Mouse (Mus musculus): ENCODE results near the gene Nup62.

Nup62 gene

GRCm38 (mm10) chr7:44815721-44816469, at the start of gene Nup62, which contains the start of gene Il4i1:
Gene Nup62 (plus strand): TSS chr7:44816088.
Gene Il4i1 (plus strand): TSS chr7:44816387.
- peak; percentile 99 for DNase-seq

DNA sequence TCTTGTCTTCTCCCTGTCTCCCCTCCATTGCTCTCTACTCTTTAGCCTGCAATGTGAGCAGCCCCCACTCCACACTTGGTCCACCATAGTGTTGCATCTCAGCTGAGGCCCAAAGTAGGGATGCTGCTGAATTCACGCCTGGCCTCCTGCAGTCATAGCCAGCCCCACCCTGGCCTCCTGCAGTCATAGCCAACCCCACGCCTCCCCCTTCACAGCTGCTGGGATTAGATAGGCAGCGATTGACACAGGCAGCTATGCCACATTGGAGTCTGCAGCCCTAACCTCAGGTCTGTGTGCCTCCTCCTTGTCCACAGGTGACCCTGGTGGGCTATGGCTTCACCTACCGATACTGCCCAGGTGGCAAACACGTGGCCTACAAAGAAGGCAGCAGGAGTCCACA, 47.8 kb upstream of the Nup62 start:
- no peak for DNase-seq

DNA sequence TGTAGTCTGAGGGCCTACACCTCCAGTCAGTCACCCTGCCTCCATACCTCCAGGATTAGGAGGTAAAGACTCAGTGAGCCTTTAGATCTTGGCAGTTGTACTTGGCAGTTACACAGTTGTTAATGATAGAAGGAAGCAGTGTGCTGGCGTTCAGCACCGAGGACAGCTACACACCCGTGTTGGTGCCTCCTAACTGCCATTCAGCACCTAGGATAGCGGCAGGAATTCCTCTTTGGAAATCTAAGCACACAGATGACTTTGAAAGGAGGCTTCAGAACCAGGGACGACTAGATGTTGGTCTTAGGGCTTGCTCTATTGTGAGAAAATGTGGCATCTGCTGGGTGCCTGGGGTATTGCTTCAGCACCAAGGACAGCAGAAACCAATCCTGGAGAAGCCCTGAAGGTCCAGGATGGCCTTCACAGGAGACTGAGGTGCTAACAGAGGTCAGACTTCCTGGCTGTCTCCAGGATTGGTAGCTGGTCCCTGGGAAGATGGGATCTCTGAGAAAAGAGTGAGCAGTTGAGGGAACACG, 45.8 kb upstream of the Nup62 start:
- peak; percentile 79 for DNase-seq

DNA sequence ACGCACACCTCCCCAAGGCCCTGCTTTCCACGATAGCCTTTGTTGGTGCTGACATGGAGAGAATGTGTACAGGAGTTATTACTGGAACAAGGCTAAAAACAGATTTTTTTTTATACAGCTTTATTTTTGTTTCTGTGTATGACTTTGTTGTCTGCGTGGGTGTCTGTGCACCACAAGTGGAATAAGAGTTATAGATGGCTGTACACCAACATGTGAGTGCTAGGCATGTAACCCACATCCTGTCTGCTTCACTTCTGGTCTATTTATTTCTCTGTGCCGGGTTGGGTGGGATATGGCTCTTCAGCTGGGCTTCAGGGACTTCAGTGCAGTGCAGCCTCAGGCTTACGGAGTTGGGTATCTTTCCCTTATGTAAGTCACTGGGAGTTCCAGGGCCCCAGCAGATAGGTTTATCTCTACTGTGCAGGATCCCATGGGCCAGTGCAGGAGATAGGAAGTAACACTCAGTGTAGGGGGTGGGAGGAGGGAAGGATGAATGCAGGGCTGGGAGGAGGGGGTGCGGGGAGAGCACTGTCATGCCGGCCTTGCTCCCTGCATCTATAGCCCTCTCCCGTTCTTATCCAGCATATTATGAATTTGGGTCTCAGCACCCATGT, 43.2 kb upstream of the Nup62 start:
- DNase-seq = no peak

DNA sequence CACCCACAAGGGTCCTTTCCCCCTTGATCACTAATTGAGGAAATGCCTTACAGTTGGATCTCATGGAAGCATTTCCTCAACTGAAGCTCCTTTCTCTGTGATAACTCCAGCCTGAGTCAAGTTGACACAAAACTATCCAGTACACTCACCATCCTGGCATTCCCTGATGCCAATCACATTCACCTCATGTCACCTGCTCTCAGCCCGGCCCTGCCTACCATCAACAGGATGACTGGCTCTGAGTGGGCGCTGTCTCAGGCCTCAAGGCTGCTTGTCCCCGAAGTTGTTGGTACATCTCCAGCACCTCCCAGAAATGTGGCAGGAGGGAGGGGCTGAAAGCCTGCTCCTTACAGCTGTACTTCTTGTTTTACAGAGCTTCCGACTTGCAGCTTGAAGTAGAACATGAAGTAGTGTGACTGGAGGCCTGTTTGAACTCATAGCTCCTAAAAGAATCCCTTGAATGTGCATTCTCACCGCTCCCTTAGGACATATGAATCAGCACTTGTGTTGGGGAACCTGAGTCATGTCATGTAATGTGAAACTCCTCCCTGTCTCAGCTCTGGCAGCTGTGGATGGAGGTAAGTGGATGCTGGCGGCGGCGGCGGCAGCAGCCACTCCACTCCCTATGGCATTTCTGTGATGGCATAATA, 38.9 kb upstream of the Nup62 start:
- no peak for DNase-seq

GRCm38 (mm10) chr7:44780101-44780500, 35.8 kb upstream of the Nup62 start:
- DNase-seq = no peak

DNA sequence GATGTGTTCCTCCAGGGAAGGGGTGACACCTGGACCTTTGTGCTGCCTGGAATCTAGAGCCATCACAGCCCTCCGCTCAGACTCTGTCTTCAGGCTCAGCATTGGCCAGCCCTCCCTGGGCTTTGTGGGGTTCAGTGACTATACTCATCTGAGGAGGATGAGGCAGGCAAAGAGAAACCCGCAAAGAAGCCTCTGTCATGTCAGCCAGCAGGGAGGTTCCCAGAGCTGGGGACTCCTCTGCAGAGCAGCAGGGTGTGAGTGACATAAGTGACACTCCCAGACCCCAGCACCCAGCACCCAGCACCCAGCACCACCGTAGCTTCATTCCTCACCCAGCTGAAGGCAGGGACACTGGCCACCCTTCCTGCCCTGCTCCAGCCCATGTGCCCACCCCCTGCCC, 26.4 kb upstream of the Nup62 start:
- DNase-seq = no peak

- DNase-seq = no peak
Observed at GRCm38 (mm10) chr7:44790066-44790465, 25.8 kb upstream of the Nup62 start.

DNA sequence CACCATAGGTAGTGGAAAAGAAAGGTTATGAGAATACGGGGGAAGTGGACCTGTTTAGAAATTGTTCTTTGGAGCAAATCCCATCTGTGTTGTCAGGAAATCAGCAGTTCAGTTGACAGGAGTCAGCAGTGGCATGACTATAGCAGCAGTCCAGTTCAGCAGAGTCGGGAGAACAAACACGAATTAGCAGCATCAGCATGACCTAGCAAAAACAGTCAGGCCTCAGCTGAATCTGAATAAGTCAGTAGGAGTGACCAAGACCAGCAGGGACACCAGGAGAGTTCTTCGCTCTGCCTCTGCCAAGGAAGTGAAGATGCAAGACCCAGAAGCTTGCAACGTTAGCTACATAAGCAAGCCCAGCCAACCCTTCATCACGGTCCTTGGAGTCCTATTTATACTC, 23.1 kb upstream of the Nup62 start:
- DNase-seq = no peak

- no peak for DNase-seq
Observed at GRCm38 (mm10) chr7:44808927-44809326, 7.0 kb upstream of the Nup62 start.

DNA sequence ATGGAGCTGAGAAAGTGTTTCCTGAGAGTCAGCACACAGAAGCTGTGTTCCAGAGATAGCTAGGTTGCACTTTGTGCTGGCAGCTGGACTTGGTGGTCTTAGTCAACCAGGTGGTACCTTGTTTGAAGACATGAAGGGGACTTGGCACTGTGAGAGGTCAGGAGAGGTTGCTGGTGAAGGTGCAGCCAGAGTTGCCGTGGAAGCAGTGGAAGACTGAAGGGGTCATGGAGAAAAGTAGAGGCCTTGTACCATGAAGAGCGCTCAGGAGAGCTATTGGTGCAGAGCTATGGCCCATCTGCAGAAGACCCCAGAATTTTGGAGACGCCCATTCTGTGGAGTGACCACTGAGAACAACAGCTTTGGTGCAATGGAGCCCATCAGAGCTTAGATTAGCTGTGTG, 6.4 kb upstream of the Nup62 start:
- DNase-seq = no peak

DNA sequence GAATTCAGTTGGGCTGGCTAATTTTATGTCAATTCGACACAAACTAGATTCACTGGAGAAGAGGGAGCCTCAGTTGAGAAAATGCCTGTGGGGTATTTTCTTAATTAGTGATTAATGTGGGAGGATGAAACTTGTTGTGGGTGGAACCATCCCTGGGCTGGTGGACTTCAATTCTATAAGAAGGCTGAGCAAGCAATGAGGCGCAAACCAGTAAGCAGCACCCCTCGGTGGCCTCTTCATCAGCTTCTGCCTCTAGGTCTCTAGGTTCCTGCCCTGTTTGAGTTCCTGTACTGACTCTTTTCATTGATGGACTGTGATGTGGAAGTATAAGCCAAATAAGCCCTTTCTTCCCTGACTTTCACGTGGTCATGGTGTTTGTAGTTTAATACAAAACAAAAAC, 5.5 kb upstream of the Nup62 start:
- DNase-seq = no peak

DNA sequence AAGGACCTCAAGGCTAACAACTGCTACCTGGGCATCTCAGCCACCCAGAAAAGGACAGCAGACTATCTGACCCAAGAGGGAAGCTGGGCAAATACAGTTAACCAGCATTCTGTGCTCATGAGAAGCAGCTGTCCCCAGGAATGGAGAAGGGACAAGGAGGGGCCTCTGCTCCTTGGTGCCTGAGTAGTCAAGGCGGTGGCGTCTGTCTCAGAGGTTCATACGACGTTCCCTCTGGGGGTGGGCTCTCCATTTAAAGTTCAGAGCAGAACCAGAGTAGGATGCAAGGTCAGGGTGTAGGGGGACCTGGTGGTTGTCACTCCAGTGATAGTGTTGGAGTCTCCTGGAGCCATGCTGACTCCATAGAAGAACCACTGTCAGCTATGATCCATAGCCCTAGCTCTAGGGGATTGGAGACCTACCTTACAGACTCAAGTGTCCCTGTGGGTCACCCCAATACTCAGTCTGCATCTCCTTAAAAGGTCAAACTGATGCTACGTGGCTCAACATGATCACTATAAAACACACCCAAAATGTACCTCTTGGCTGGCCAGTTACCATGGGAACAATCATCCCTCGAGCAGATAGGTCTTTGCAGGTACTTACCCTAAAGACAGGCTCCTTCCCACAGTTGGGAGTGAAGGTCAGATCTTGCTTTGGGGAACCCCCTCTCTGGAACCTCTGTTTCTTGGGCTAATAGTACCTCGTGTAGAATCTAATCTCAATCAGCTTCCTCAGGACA, 4.9 kb upstream of the Nup62 start:
- no peak for DNase-seq

- no peak for DNase-seq
Observed at GRCm38 (mm10) chr7:44812651-44813325, 3.1 kb upstream of the Nup62 start.

DNA sequence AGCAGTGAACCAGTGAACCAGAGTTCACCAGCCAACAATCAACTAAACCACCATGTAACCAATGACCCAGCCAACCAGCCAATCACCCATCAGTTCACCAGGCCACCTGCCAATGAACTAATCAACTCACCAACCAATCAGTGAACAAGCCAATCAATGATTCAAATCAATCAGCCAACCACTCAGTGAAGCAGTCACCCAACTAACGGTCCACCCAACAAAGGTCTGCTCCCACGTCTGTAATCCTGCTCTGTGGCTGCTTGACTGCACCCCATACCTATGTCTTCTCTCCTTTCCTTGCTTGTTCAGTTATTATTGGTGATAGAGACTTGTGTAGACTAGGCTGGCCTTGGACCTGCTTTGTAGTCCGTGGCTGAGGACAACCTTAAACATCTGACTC, 1.9 kb upstream of the Nup62 start:
- DNase-seq = no peak

GRCm38 (mm10) chr7:44814423-44814822, 1.5 kb upstream of the Nup62 start:
- DNase-seq = no peak

- peak; percentile 37 for DNase-seq
Observed at GRCm38 (mm10) chr7:44814952-44815553, 835 bp upstream of the Nup62 start.

DNA sequence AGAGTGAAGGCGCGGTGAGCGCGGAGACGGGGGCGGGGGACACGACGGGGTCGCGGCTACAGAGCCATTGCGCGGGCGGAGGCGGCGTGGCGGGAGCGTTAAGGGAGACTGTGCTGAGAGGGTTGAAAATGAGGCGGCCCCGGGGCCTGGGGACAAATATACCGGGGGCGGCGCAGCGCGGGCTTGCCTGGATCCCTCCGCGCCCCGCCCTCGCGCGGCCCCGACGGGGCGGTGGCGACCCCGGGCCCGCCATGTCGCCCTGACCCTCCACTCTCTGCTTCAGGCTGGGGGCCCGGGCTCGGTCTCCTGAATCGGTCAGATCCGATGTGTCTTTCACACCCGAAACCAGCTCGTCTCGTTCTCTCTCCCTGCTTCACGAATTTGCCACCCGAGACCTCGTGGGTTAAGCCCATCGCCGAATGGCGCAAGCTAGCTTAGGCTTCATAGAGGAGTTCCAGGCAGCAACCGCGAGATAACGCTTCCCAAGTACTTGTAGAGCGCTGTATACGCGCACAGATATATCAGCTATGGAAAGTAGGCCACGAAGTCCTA, 658 bp downstream of the Nup62 start, which contains the start of gene Atf5:
TSS of gene Atf5 (minus strand) at position 189 of the 552 bp plus-strand sequence.
- DNase-seq = peak; percentile 47

- no peak for DNase-seq
Observed at GRCm38 (mm10) chr7:44817441-44817840, 1.6 kb downstream of the Nup62 start.

DNA sequence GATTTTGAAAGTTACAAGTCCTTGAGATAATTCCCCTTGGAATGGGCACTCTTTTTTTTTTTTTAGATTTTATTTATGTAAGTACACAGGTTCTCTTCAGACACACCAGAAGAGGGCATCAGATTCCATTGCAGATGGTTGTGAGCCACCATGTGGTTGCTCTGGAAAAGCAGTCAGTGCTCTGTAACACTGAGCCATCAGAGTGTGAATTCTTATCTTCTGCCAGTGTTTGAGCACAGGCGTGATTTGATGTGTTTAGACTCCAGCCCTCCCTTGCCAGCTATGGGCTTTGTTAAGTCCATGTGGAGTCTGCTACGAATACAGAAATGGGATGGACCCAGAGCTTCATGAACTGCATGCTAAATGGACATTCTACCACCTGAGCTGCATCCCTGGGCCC, 2.3 kb downstream of the Nup62 start:
- no peak for DNase-seq

GRCm38 (mm10) chr7:44818751-44819235, 2.9 kb downstream of the Nup62 start:
- DNase-seq = no peak

- no peak for DNase-seq
Observed at GRCm38 (mm10) chr7:44819391-44819790, 3.5 kb downstream of the Nup62 start.

Measured in kidney, adult 9 months (tissue).